Mouse (Mus musculus) kidney, embryonic 15.5 days (tissue): ENCODE data around the gene Erc2. TPM values are rescaled to one million over a fixed set of nuclear protein-coding genes. Genes with fewer than 3 reads are reported as not detected.

Source experiments
- ATAC-seq: fragments of 200-750 bp; cut with Nextera tagmentation; replicated peaks from 2 replicates; pipeline ENCODE4 v1.8.0; 2017; ENCODE audit warnings: moderate TSS enrichment; ENCODE audit not compliant: low FRiP score
- H3K27ac ChIP-seq: fragments of 300-500 bp; sonication (generic); 2 replicates; pipeline ENCODE4 v1.5.1; 2015; ENCODE audit warnings: mild to moderate bottlenecking, inconsistent platforms
- H3K27me3 ChIP-seq: fragments of 300-500 bp; sonication (generic); 2 replicates; pipeline ENCODE4 v1.6.1; 2015; ENCODE audit warnings: inconsistent platforms
- H3K36me3 ChIP-seq: fragments of 300-500 bp; sonication (generic); 2 replicates; pipeline ENCODE4 v1.6.1; 2015; ENCODE audit warnings: inconsistent platforms
- H3K4me1 ChIP-seq: fragments of 300-500 bp; sonication (generic); 2 replicates; pipeline ENCODE4 v1.6.1; 2015; ENCODE audit warnings: inconsistent platforms
- H3K4me2 ChIP-seq: fragments of 300-500 bp; sonication (generic); 2 replicates; pipeline ENCODE4 v1.6.1; 2015; ENCODE audit warnings: moderate library complexity, mild to moderate bottlenecking, inconsistent platforms
- H3K4me3 ChIP-seq: fragments of 300-500 bp; sonication (generic); replicated peaks from 2 replicates; pipeline ENCODE4 v1.5.1; 2015; ENCODE audit warnings: mild to moderate bottlenecking, inconsistent platforms
- H3K9ac ChIP-seq: fragments of 300-500 bp; sonication (generic); 2 replicates; pipeline ENCODE4 v1.6.1; 2015; ENCODE audit warnings: mild to moderate bottlenecking, inconsistent platforms
- H3K9me3 ChIP-seq: fragments of 300-500 bp; sonication (generic); replicated peaks from 2 replicates; pipeline ENCODE4 v1.6.1; 2016; ENCODE audit warnings: inconsistent platforms
- whole genome bisulfite sequencing: fragments of 180-500 bp; shearing (Covaris S2); methylation state at CpG from one replicate; pipeline ENCODE4 v1.1.7; 2015; ENCODE audit warnings: mixed read lengths; 5-methylcytosine and 5-hydroxymethylcytosine counted together
- polyA plus RNA-seq: library from polyadenylated mRNA; unstranded; fragments of >200 nt; fragmentation: Nextera tagmentation; extraction: Ambion mirVana; gene quantifications from 2 replicates; pipeline ENCODE4 v1.2.1, GENCODE M21; 2015

Gene Erc2
- polyA plus RNA-seq, 1 experiment from 2014 or later = 7.0 TPM

DNA sequence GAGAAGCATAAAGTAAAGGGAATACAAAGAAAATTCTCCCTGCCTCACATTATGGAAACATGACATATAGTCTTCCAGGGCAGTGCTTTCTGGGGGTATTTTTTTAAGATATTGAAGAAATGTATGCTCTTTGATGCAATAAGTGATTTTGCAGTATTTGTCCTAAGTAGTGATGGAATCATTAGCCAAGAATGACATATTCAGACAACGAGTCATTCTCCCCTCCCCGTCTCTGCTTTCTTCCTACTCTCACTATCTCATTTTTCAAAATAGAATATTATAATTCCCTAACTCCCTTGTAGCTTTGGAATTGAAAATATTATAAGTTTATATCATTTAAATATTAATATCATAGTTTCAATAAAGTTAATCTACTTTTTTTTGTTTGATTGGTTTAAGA lies 490.9 kb downstream of the Erc2 start:
- Histone ChIP-seq H3K4me2 (no peak overlapping the region), H3K9me3 (no peaks in the 10 kb centered on the region), H3K36me3 (no peaks in the 10 kb centered on the region), H3K4me3 (no peak overlapping the region), H3K27ac (no peak overlapping the region), H3K4me1 (no peaks in the 10 kb centered on the region), H3K9ac (no peak overlapping the region), H3K27me3 (0 out of 2 replicates have a peak, but pooled peaks cover 2% of the 10 kb centered on the region)
- no peak for ATAC-seq
- WGBS = 83% methylated on average over 2 of the region's 2 CpGs

GRCm38 (mm10) chr14:28120851-28121250 lies 498.6 kb downstream of the Erc2 start:
- ATAC-seq = no peak
- 53% methylated on average over 5 of the region's 5 CpGs for WGBS
- H3K27me3 ChIP-seq = no peaks in the 10 kb centered on the region
- no peak overlapping the region for H3K9ac ChIP-seq
- no peaks in the 10 kb centered on the region for H3K4me1 ChIP-seq
- no peaks in the 10 kb centered on the region for H3K9me3 ChIP-seq
- H3K27ac ChIP-seq = no peak overlapping the region
- H3K4me3 ChIP-seq = no peak overlapping the region
- no peak overlapping the region for H3K4me2 ChIP-seq
- H3K36me3 ChIP-seq = no peaks in the 10 kb centered on the region

DNA sequence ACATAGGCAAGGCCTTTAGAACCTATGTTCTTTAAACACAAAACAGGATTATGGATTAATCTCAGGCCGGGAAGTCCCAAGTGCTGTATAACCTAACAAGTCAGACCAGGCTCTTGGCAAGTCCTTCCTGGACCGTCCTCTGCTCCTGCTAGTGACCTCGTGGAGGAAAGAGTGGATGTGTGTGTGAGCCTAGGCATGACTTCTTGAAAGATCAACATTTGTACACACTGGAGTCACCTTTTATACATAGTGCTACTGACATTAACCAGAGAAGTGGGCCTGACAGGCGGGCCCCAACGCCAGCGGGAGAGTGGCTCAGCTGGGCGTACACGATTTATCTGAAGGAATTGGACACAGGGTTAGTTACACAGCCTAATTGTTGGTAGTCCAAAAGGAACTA lies 504.6 kb downstream of the Erc2 start:
- no peak overlapping the region for H3K9ac ChIP-seq
- 88% methylated on average over 8 of the region's 8 CpGs for WGBS
- H3K27me3 ChIP-seq = no peaks in the 10 kb centered on the region
- no peaks in the 10 kb centered on the region for H3K9me3 ChIP-seq
- no peak overlapping the region for H3K4me2 ChIP-seq
- H3K4me1 ChIP-seq = no peaks in the 10 kb centered on the region
- H3K36me3 ChIP-seq = no peaks in the 10 kb centered on the region
- H3K27ac ChIP-seq = no peak overlapping the region
- no peak overlapping the region for H3K4me3 ChIP-seq
- no peak for ATAC-seq

DNA sequence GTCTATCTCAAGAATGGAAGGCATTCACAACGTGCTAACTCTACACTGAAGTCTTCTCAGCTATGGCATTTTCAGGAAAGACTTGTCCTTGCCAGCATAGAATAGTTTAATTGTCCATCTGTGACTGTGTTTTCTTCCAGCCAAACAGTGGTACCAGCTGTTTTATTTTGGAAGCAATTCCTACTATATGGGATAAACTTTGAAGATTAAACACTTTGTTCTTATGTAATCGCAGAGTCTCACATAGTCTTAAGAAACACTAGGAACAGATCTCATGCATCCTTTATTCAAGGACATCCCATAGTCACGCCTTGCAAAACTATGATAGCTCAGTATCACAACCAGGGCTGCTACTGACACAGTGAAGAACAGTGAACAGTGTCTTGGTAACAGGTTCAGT lies 506.8 kb downstream of the Erc2 start:
- Histone ChIP-seq H3K9me3 (no peaks in the 10 kb centered on the region), H3K4me1 (no peaks in the 10 kb centered on the region), H3K27me3 (no peaks in the 10 kb centered on the region), H3K27ac (no peak overlapping the region), H3K4me2 (no peak overlapping the region), H3K4me3 (no peak overlapping the region), H3K9ac (no peak overlapping the region), H3K36me3 (no peaks in the 10 kb centered on the region)
- ATAC-seq = no peak
- 83% methylated on average over 3 of the region's 3 CpGs for WGBS

- Histone ChIP-seq H3K9ac (no peak overlapping the region), H3K9me3 (no peaks in the 10 kb centered on the region), H3K4me2 (no peak overlapping the region), H3K4me3 (no peak overlapping the region), H3K36me3 (no peaks in the 10 kb centered on the region), H3K27ac (no peak overlapping the region), H3K27me3 (no peaks in the 10 kb centered on the region), H3K4me1 (no peaks in the 10 kb centered on the region)
- ATAC-seq = no peak
- 94% methylated on average over 2 of the region's 2 CpGs for WGBS
Observed at GRCm38 (mm10) chr14:28143998-28144397, 521.8 kb downstream of the Erc2 start.

GRCm38 (mm10) chr14:28147201-28147600 lies 525.0 kb downstream of the Erc2 start:
- Histone ChIP-seq H3K4me3 (no peak overlapping the region), H3K9me3 (no peaks in the 10 kb centered on the region), H3K27ac (no peak overlapping the region), H3K27me3 (no peaks in the 10 kb centered on the region), H3K36me3 (no peaks in the 10 kb centered on the region), H3K4me2 (no peak overlapping the region), H3K4me1 (no peaks in the 10 kb centered on the region), H3K9ac (no peak overlapping the region)
- 42% methylated on average over 5 of the region's 5 CpGs for WGBS
- ATAC-seq = no peak

- no peak overlapping the region for H3K4me3 ChIP-seq
- H3K4me1 ChIP-seq = no peaks in the 10 kb centered on the region
- no peak for ATAC-seq
- no peaks in the 10 kb centered on the region for H3K9me3 ChIP-seq
- WGBS = 80% methylated on average over 3 of the region's 3 CpGs
- H3K36me3 ChIP-seq = no peaks in the 10 kb centered on the region
- no peak overlapping the region for H3K4me2 ChIP-seq
- H3K9ac ChIP-seq = no peak overlapping the region
- H3K27me3 ChIP-seq = no peaks in the 10 kb centered on the region
- H3K27ac ChIP-seq = no peak overlapping the region
Observed at GRCm38 (mm10) chr14:28150942-28151341, 528.7 kb downstream of the Erc2 start.

DNA sequence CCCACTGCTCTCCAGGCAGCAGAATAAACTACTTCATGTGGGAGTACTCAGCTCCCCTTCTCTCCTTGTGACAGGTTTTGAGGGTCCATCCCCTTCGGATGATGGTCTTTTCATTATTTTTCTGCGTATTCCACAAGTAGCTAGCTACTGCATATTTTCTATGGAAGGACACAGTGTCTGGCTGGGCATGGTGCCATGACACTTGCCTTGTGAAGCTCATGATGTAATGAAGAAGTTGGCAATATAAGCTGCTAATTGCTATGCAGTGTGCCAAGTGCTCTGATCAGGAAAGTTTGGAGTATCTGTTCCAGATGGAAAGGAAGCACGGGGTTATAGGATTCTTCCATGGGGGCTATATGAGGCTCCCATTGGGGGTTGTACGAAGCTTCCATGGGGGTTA lies 533.5 kb downstream of the Erc2 start:
- Histone ChIP-seq H3K9me3 (no peaks in the 10 kb centered on the region), H3K4me2 (no peak overlapping the region), H3K4me3 (no peak overlapping the region), H3K4me1 (no peaks in the 10 kb centered on the region), H3K27me3 (no peaks in the 10 kb centered on the region), H3K36me3 (no peaks in the 10 kb centered on the region), H3K27ac (no peak overlapping the region), H3K9ac (no peak overlapping the region)
- WGBS = 83% methylated on average over 4 of the region's 4 CpGs
- no peak for ATAC-seq

- H3K4me2 ChIP-seq = no peak overlapping the region
- no peak overlapping the region for H3K9ac ChIP-seq
- H3K36me3 ChIP-seq = no peaks in the 10 kb centered on the region
- whole genome bisulfite sequencing = 93% methylated on average over 2 of the region's 2 CpGs
- no peak for ATAC-seq
- H3K27me3 ChIP-seq = no peaks in the 10 kb centered on the region
- peaks cover 14% of the 10 kb centered on the region for H3K4me1 ChIP-seq
- H3K4me3 ChIP-seq = no peak overlapping the region
- no peak overlapping the region for H3K27ac ChIP-seq
- no peaks in the 10 kb centered on the region for H3K9me3 ChIP-seq
Observed at GRCm38 (mm10) chr14:28160852-28161251, 538.6 kb downstream of the Erc2 start.

DNA sequence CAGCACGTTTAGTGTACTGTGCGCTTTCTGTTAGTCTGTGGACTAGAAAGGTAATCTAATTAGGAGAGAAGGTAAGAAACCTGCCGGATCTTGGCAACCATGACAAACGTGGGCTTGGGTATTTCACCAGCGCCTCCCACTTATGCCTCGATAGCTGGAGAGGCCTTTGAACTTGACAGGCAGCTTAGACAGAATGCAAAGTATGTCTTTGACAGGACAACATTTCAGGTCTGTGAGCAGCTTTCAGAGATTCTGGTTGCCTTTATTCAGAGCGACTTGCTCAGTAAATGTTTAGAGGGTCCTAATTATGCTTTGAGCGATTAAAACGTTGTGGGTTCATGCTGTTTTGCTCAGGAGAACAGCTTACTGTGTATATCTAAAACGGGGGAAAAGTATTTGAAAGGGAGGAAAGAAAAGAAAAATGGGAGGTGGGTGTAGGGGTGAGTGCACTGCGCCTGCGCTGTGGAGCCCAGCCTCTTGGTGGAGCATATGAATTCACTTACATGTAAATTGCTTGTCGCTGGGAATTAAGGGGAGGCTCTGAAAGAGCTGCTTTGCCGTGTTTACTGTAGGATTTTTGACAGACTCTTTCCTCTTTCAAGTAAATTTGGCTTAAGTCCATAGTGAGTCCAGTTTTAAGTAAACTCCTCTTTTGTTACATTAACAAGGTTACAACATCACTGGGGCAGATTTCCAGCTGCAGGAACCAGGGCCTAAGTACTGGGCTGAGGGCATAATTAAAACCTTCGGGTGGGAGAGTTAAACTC lies 542.6 kb downstream of the Erc2 start:
- ATAC-seq = 0 out of 2 replicates have a peak, but pooled peaks have one; percentile 52
- no peak overlapping the region for H3K4me3 ChIP-seq
- H3K4me2 ChIP-seq = no peak overlapping the region
- H3K27ac ChIP-seq = peak overlapping the region; percentile 80
- H3K9me3 ChIP-seq = no peaks in the 10 kb centered on the region
- peaks cover 14% of the 10 kb centered on the region for H3K4me1 ChIP-seq
- no peak overlapping the region for H3K9ac ChIP-seq
- H3K36me3 ChIP-seq = no peaks in the 10 kb centered on the region
- 31% methylated on average over 15 of the region's 15 CpGs for WGBS
- no peaks in the 10 kb centered on the region for H3K27me3 ChIP-seq

GRCm38 (mm10) chr14:28165621-28166211 lies 543.5 kb downstream of the Erc2 start:
- H3K36me3 ChIP-seq = no peaks in the 10 kb centered on the region
- no peaks in the 10 kb centered on the region for H3K9me3 ChIP-seq
- H3K27ac ChIP-seq = peak overlapping the region; percentile 80
- no peak overlapping the region for H3K4me2 ChIP-seq
- H3K4me3 ChIP-seq = no peak overlapping the region
- no peaks in the 10 kb centered on the region for H3K27me3 ChIP-seq
- ATAC-seq = no peak
- 55% methylated on average over 5 of the region's 5 CpGs for WGBS
- H3K9ac ChIP-seq = no peak overlapping the region
- H3K4me1 ChIP-seq = peaks cover 14% of the 10 kb centered on the region

DNA sequence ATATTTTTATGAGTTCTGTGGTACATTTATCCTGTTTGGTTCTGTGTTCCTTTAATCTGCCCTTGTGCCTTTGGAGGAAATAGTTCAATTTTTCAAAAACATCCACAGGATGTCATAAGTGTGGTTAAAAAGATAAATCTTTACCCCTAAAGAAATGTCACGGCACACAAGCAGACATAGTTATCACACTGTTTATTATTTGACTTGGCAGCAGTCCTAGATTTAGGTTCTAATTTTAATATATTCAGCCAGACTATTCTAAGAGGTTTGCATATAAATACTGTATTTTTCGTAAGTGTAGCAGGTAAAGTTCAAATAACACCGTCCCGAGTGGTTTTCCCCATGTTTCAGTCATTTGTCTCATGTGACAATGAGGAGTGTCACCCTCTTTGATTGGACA lies 548.5 kb downstream of the Erc2 start:
- peaks cover 6% of the 10 kb centered on the region; the same call in 1 of the 2 replicates for H3K4me1 ChIP-seq
- no peak overlapping the region for H3K9ac ChIP-seq
- no peaks in the 10 kb centered on the region for H3K36me3 ChIP-seq
- H3K27me3 ChIP-seq = no peaks in the 10 kb centered on the region
- H3K27ac ChIP-seq = no peak overlapping the region
- no peak for ATAC-seq
- no peaks in the 10 kb centered on the region for H3K9me3 ChIP-seq
- 64% methylated on average over 4 of the region's 4 CpGs for WGBS
- no peak overlapping the region for H3K4me2 ChIP-seq
- H3K4me3 ChIP-seq = no peak overlapping the region
